Mouse (Mus musculus): Measurements from ENCODE around the gene Vps35l. TPM values are rescaled to one million over a fixed set of nuclear protein-coding genes. Genes with fewer than 3 reads are reported as not detected.

Gene Vps35l
- 88.8 and 107 TPM in 2 replicates for polyA plus RNA-seq (2014; fragmentation: Nextera tagmentation; extraction: Ambion mirVana)

DNA sequence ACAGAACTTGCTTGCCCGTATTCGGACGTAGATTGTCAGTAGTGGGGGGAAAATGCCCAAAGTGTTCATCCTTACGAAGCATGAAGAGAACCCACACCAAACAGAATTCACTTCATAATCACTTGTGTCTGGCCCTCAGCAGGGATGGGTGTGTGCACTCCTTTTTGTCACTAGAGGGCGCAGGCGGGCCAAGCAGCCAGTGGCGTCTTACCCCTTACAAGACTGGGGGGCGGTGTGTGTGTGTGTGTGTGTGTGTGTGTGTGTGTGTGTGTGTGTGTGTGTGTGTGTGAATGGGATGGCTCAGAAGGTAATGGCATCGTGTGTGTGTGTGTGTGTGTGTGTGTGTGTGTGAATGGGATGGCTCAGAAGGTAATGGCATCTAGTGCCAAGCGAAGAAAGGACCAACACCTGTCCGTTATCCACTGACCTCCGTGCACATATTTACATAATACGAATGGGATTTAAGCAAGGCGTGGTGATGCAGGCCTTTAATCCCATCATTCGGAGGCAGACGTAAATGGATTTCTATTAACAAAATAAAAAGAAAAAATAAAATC is at the start of gene Vps35l:
Vps35l (plus strand) TSS at position 252 of the 557 bp plus-strand sequence.
- WGBS: 2% methylated on average over 16 of the region's 16 CpGs
- peak; percentile 83 for ATAC-seq (ENCODE audit: low read depth)

DNA sequence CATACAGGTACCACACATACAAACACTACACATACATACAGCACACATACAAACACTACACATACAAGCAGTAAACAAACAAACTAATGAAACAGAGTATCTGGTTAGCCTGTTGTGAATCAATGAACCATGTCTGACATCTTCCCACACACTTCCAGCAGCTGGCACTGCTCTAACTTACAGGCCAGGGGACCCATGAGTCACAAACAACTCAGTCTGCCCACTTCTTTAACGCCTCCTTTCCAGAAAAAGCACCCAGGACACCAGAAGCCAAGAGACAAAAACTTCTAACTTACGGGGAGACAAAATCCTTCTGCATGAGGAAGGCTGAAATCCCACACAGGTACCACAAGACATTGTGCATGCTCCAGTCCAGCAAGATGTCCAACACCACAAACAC is 48.7 kb upstream of the Vps35l start:
- 90% methylated on average over 2 of the region's 2 CpGs for WGBS
- Histone ChIP-seq H3K9me3 (ENCODE audit: control insufficient read depth, low read length) (no peaks in the 10 kb centered on the region), H3K4me3 (ENCODE audit: low read depth, low read length) (no peak overlapping the region), H3K4me1 (ENCODE audit: control insufficient read depth, insufficient read depth, low read length) (no peaks in the 10 kb centered on the region), H3K27ac (ENCODE audit: low read depth, low read length) (no peak overlapping the region), H3K27me3 (ENCODE audit: control insufficient read depth, insufficient read depth, low read length) (no peaks in the 10 kb centered on the region), H3K4me2 (ENCODE audit: low read depth, low read length) (no peak overlapping the region), H3K36me3 (ENCODE audit: control insufficient read depth, insufficient read depth, low read length) (peaks cover 55% of the 10 kb centered on the region), H3K9ac (replicated peaks; ENCODE audit: low read depth, low read length) (no peak overlapping the region)
- no peak for ATAC-seq (ENCODE audit: low read depth)

More for the DNA sequence above, at the start of gene Vps35l:
- 0 out of 2 replicates have a peak, but pooled peaks cover 8% of the 10 kb centered on the region for H3K4me1 ChIP-seq (ENCODE audit: control insufficient read depth, insufficient read depth, low read length)
- peak within 1 kb of the TSS; percentile 71 for H3K4me2 ChIP-seq (ENCODE audit: low read depth, low read length)
- no peaks in the 10 kb centered on the region for H3K36me3 ChIP-seq (ENCODE audit: control insufficient read depth, insufficient read depth, low read length)
- peak within 1 kb of the TSS; percentile 53 for H3K9ac ChIP-seq (replicated peaks; ENCODE audit: low read depth, low read length)
- no peaks in the 10 kb centered on the region for H3K27me3 ChIP-seq (ENCODE audit: control insufficient read depth, insufficient read depth, low read length)
- peak within 1 kb of the TSS; percentile 62 for H3K4me3 ChIP-seq (ENCODE audit: low read depth, low read length)
- no peaks in the 10 kb centered on the region for H3K9me3 ChIP-seq (ENCODE audit: control insufficient read depth, low read length)
- peak within 1 kb of the TSS; percentile 86 for H3K27ac ChIP-seq (ENCODE audit: low read depth, low read length)

DNA sequence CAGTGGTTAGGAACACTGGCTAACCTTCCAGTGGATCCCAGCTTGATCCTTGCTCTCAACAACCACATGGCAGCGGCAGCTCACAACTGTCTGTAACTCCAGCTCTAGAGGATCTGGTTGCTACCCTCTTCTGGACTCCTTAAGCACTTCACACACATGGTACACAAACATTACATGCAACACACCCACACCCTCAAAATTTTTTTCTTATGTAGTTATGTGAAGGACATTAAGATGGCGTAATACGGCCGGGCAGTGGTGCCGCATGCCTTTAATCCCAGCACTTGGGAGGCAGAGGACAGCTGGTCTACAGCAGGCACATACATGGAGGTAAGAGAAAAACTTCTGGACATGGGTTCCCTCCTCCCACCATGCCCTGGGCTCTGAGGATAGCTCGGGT is 43.9 kb upstream of the Vps35l start:
- Histone ChIP-seq H3K27ac (ENCODE audit: low read depth, low read length) (no peak overlapping the region), H3K9ac (replicated peaks; ENCODE audit: low read depth, low read length) (no peak overlapping the region), H3K4me1 (ENCODE audit: control insufficient read depth, insufficient read depth, low read length) (no peaks in the 10 kb centered on the region), H3K27me3 (ENCODE audit: control insufficient read depth, insufficient read depth, low read length) (no peaks in the 10 kb centered on the region), H3K9me3 (ENCODE audit: control insufficient read depth, low read length) (no peaks in the 10 kb centered on the region), H3K36me3 (ENCODE audit: control insufficient read depth, insufficient read depth, low read length) (peaks cover 47% of the 10 kb centered on the region), H3K4me3 (ENCODE audit: low read depth, low read length) (no peak overlapping the region), H3K4me2 (ENCODE audit: low read depth, low read length) (no peak overlapping the region)
- 97% methylated on average over 6 of the region's 6 CpGs for WGBS
- ATAC-seq (ENCODE audit: low read depth): no peak

DNA sequence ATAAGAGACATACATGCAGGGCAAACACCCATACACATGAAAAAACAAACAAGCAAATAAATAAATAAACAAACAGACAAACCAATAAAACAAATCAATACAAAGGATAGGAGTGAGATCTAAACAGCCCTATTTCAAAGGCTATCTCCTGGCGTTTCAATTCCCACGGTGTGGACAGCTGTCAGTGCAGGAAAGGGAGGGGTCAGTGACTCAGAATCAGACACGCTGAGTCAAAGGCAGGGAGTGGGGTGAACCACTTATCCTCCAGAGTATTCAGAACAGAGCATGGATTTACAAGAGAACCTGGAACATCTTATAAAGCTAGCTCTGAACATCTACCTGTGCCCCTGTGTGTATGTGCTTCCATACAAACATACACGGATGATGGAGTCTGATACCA is 42.9 kb upstream of the Vps35l start:
- no peak overlapping the region for H3K4me3 ChIP-seq (ENCODE audit: low read depth, low read length)
- H3K4me1 ChIP-seq (ENCODE audit: control insufficient read depth, insufficient read depth, low read length): no peaks in the 10 kb centered on the region
- no peak overlapping the region for H3K27ac ChIP-seq (ENCODE audit: low read depth, low read length)
- H3K9me3 ChIP-seq (ENCODE audit: control insufficient read depth, low read length): no peaks in the 10 kb centered on the region
- 72% methylated on average over 4 of the region's 4 CpGs for WGBS
- no peak for ATAC-seq (ENCODE audit: low read depth)
- peaks cover 43% of the 10 kb centered on the region for H3K36me3 ChIP-seq (ENCODE audit: control insufficient read depth, insufficient read depth, low read length)
- H3K4me2 ChIP-seq (ENCODE audit: low read depth, low read length): no peak overlapping the region
- no peaks in the 10 kb centered on the region for H3K27me3 ChIP-seq (ENCODE audit: control insufficient read depth, insufficient read depth, low read length)
- no peak overlapping the region for H3K9ac ChIP-seq (replicated peaks; ENCODE audit: low read depth, low read length)

DNA sequence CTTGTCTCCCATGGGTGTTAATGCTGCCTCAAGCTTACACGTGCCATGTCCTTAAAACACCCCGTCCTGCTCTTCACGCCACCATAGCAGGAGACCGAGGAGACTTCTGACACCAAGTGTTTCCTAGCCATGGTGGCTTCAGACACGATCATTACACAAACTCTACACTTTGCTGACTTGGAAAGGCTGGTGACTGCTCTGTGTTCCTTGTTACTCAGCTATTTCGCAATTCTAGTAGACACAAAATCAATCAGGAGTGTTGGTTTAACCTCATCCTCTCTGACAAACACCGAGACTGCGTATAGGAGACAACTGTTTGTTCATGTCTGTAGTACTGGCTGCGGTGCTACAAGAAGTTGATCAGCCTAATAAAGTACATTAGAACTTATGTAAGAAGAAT is 41.1 kb upstream of the Vps35l start:
- Histone ChIP-seq H3K4me2 (ENCODE audit: low read depth, low read length) (no peak overlapping the region), H3K36me3 (ENCODE audit: control insufficient read depth, insufficient read depth, low read length) (peaks cover 32% of the 10 kb centered on the region), H3K4me3 (ENCODE audit: low read depth, low read length) (no peak overlapping the region), H3K9ac (replicated peaks; ENCODE audit: low read depth, low read length) (no peak overlapping the region), H3K4me1 (ENCODE audit: control insufficient read depth, insufficient read depth, low read length) (peaks cover 9% of the 10 kb centered on the region), H3K9me3 (ENCODE audit: control insufficient read depth, low read length) (no peaks in the 10 kb centered on the region), H3K27ac (ENCODE audit: low read depth, low read length) (no peak overlapping the region), H3K27me3 (ENCODE audit: control insufficient read depth, insufficient read depth, low read length) (no peaks in the 10 kb centered on the region)
- no peak for ATAC-seq (ENCODE audit: low read depth)
- WGBS: 93% methylated on average over 9 of the region's 9 CpGs

DNA sequence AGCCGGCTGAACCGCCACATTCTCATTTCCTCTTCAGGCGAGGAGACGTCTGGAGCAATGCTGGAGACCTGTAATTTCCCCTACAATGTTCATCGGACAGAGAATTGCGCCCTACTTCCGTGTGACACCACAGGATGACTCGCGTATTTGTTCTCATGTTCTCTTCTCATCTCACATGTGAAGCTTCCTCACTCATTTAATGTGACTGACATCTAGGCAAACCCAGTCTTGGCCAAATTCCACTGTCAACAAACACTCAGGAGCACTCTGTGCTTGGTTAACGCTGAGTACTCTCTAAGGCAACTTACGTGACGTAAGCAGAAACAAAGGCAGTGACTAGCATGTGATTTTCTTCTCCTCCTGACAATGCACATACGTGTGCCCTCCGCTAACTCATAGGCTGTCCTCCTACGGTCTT is 36.9 kb upstream of the Vps35l start:
- ATAC-seq (ENCODE audit: low read depth): no peak
- Histone ChIP-seq H3K27me3 (ENCODE audit: control insufficient read depth, insufficient read depth, low read length) (peaks cover 4% of the 10 kb centered on the region; the same call in 1 of the 2 replicates), H3K4me1 (ENCODE audit: control insufficient read depth, insufficient read depth, low read length) (peaks cover 19% of the 10 kb centered on the region), H3K4me3 (ENCODE audit: low read depth, low read length) (no peak overlapping the region), H3K4me2 (ENCODE audit: low read depth, low read length) (peak overlapping the region; percentile 63; the same call in 1 of the 2 replicates), H3K9ac (replicated peaks; ENCODE audit: low read depth, low read length) (no peak overlapping the region), H3K27ac (ENCODE audit: low read depth, low read length) (no peak overlapping the region), H3K36me3 (ENCODE audit: control insufficient read depth, insufficient read depth, low read length) (no peaks in the 10 kb centered on the region), H3K9me3 (ENCODE audit: control insufficient read depth, low read length) (no peaks in the 10 kb centered on the region)
- 94% methylated on average over 15 of the region's 15 CpGs for WGBS

DNA sequence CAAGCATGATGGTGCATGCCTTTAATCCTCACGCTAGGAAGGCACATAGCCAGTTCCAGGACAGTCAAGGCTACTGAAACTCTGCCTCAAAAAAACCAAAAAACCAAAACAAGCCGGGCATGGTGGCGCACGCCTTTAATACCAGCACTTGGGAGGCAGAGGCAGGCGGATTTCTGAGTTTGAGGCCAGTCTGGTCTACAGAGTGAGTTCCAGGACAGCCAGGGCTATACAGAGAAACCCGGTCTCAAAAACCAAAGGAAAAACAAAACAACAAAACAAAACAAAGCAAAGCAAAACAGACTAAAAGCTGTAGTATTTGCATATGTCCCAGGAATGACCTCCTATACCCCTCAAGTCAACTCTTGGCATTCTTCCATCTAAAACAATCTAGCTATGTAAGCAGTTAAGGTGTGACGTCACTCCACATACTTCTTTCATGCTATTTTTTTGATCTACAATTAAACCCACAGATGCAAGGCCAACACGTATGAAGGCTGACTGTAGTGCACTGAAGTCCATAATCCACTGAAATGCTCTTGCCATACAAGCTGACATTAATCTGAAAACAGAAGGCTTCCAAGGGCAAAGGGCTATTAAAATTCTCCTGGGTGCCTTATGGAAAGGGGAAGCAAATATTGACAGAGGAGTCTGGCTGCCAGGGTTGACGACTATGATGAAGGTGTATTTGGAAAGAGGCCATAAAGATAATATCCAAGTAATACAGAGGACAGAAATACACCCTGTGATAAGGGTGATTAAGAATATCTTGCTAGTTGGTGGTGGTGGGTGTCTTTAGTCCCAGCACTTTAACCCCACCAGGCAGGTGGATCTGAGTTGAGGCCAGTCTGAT is 35.8 kb upstream of the Vps35l start:
- Histone ChIP-seq H3K4me3 (ENCODE audit: low read depth, low read length) (peak overlapping the region; percentile 90), H3K4me2 (ENCODE audit: low read depth, low read length) (peak overlapping the region; percentile 63), H3K27me3 (ENCODE audit: control insufficient read depth, insufficient read depth, low read length) (peaks cover 4% of the 10 kb centered on the region; the same call in 1 of the 2 replicates), H3K36me3 (ENCODE audit: control insufficient read depth, insufficient read depth, low read length) (no peaks in the 10 kb centered on the region), H3K9ac (replicated peaks; ENCODE audit: low read depth, low read length) (no peak overlapping the region), H3K27ac (ENCODE audit: low read depth, low read length) (no peak overlapping the region), H3K4me1 (ENCODE audit: control insufficient read depth, insufficient read depth, low read length) (peaks cover 19% of the 10 kb centered on the region), H3K9me3 (ENCODE audit: control insufficient read depth, low read length) (no peaks in the 10 kb centered on the region)
- ATAC-seq (ENCODE audit: low read depth): no peak
- WGBS: 73% methylated on average over 9 of the region's 9 CpGs

DNA sequence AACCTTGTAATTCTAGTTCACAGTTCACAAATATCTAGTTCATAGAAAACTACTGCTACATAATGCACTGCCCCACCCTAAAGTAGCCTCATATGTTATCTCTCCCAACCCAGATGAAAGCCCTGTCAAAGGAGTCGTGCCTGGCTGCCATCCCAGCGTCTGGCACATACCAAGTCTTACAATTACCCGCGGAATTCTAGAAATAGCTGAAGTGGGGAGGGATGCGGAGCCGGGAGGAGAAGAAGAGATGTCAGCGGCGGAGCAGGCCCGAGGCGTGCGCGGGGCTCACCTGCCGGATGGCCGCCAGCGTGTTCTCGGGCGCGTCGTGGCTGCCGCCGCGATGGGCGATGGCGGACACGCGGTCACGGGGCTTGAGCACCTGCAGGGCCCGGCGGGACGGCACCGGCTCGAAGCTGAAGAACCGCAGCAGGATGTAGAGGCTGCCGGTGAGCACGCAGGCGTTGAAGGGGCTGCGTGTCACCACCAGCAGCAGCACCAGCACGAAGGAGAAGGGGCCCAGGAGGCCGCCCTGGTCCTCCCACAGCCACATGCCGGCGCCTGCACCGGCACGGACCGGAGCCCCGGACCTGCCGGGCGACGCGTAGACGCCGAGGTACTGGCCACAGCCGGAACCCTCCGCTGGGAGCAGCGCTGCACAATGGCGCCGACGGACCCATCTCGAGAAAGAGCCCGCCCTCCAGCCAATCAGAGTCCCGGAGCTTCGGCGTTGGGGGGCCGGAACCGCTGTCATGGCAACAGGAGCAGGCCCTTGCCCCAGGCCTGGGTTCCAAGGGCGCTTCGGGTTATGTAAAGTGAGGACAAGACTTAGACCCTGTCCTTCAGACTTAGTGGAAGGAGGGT is 34.7 kb upstream of the Vps35l start, which contains the start of gene Gde1:
Gde1 (minus strand) TSS at position 678 of the 861 bp plus-strand sequence.
- under 1% methylated on average over 66 of the region's 66 CpGs for WGBS
- Histone ChIP-seq H3K27me3 (ENCODE audit: control insufficient read depth, insufficient read depth, low read length) (peaks cover 4% of the 10 kb centered on the region; the same call in 1 of the 2 replicates), H3K4me3 (ENCODE audit: low read depth, low read length) (peak within 1 kb of the TSS; percentile 90), H3K4me2 (ENCODE audit: low read depth, low read length) (peak within 1 kb of the TSS; percentile 63), H3K9me3 (ENCODE audit: control insufficient read depth, low read length) (no peaks in the 10 kb centered on the region), H3K36me3 (ENCODE audit: control insufficient read depth, insufficient read depth, low read length) (no peaks in the 10 kb centered on the region), H3K4me1 (ENCODE audit: control insufficient read depth, insufficient read depth, low read length) (peaks cover 19% of the 10 kb centered on the region), H3K27ac (ENCODE audit: low read depth, low read length) (peak within 1 kb of the TSS; percentile 93), H3K9ac (replicated peaks; ENCODE audit: low read depth, low read length) (peak within 1 kb of the TSS; percentile 95)
- peak; percentile 97 for ATAC-seq (ENCODE audit: low read depth)

Data from neural tube, embryonic 14.5 days (tissue).